In genomic region chr15:100092258-100092657, GRCm38 (mm10) we compare ENCODE assay signal across 8 mouse cellular contexts. TPM values are rescaled to one million over a fixed set of nuclear protein-coding genes. Genes with fewer than 3 reads are reported as not detected.
DNase-seq lines count a peak whose midpoint lies in the region; ATAC-seq and TF ChIP-seq lines count a peak whose summit lies in the region.

No protein-coding gene starts in this region.

- peak overlapping the region; percentile 15; the same call in 1 of the 2 replicates for H3K9ac ChIP-seq in liver, embryonic 13.5 days
- no peak overlapping the region for H3K9ac ChIP-seq in liver, embryonic 11.5 days (ENCODE audit: low read depth, low read length)
- H3K9ac ChIP-seq in neural tube, embryonic 15.5 days (replicated peaks): no peak overlapping the region

- 20% methylated on average over 16 of the region's 16 CpGs for WGBS in cerebellum, adult 2 months
- WGBS in liver, embryonic 13.5 days (ENCODE audit: insufficient replicate concordance): 34% methylated on average over 16 of the region's 16 CpGs
- WGBS in liver, embryonic 11.5 days: 43% methylated on average over 16 of the region's 16 CpGs
- WGBS in neural tube, embryonic 15.5 days: 35% methylated on average over 16 of the region's 16 CpGs

- H3K27ac ChIP-seq in cerebellum, adult 2 months (ENCODE audit: insufficient read depth, low read length): peak overlapping the region; percentile 65
- no peak overlapping the region for H3K27ac ChIP-seq in liver, embryonic 13.5 days
- no peak overlapping the region for H3K27ac ChIP-seq in liver, embryonic 11.5 days (ENCODE audit: low read depth, low read length)
- peak overlapping the region; percentile 42 for H3K27ac ChIP-seq in left cerebral cortex, adult 2 months
- H3K27ac ChIP-seq in neural tube, embryonic 15.5 days (replicated peaks): peak overlapping the region; percentile 3

- DNase-seq in cerebellum, adult 2 months: peak in 1 of 2 experiments; percentile 42
- DNase-seq in cerebellum, adult 9-11 months: no peak
- no peak for DNase-seq in liver, embryonic 13.5 days
- DNase-seq in liver, embryonic 11.5 days (ENCODE audit: low spot score): no peak
- peak; percentile 42 to 62 for DNase-seq in left cerebral cortex, adult 2 months (ENCODE audit: extremely low spot score in 1 of 2, low spot score in 2 of 2)
- no peak for DNase-seq in spleen, postnatal 10 days (ENCODE audit: low spot score in 2 of 2)
- DNase-seq in urinary bladder, postnatal 14 days (ENCODE audit: low spot score): no peak

- intact Hi-C loops in left cerebral cortex, adult 2 months (cut with DNase I): loop anchor here (2.0 kb wide), 1 partner anchor 51 kb away; no protein-coding TSS in a partner anchor

- H3K27me3 ChIP-seq in cerebellum, adult 2 months (ENCODE audit: control insufficient read depth, insufficient read depth, low read length): no peaks in the 10 kb centered on the region
- no peaks in the 10 kb centered on the region for H3K27me3 ChIP-seq in liver, embryonic 13.5 days
- no peaks in the 10 kb centered on the region for H3K27me3 ChIP-seq in liver, embryonic 11.5 days (replicated peaks; ENCODE audit: control insufficient read depth, insufficient read depth, low read length)
- no peaks in the 10 kb centered on the region for H3K27me3 ChIP-seq in neural tube, embryonic 15.5 days (replicated peaks)

- no peak for TF ChIP-seq CTCF in cerebellum, adult 2 months (IDR thresholded peaks at IDR 0.05; ENCODE audit: borderline replicate concordance, insufficient read depth, low read depth, low read length)
- TF ChIP-seq CTCF in left cerebral cortex, adult 2 months (IDR thresholded peaks at IDR 0.05): no peak

- no peak for TF ChIP-seq POLR2A in cerebellum, adult 2 months (IDR thresholded peaks at IDR 0.05; ENCODE audit: borderline replicate concordance, insufficient read depth, low read length)

- H3K4me3 ChIP-seq in cerebellum, adult 2 months (replicated peaks; ENCODE audit: insufficient read depth, low read depth, low read length): peak overlapping the region; percentile 33
- no peak overlapping the region for H3K4me3 ChIP-seq in liver, embryonic 13.5 days (replicated peaks)
- H3K4me3 ChIP-seq in liver, embryonic 11.5 days (ENCODE audit: low read depth, low read length): no peak overlapping the region
- H3K4me3 ChIP-seq in left cerebral cortex, adult 2 months: no peak overlapping the region
- H3K4me3 ChIP-seq in neural tube, embryonic 15.5 days (replicated peaks): no peak overlapping the region

- no peaks in the 10 kb centered on the region for H3K9me3 ChIP-seq in liver, embryonic 13.5 days (replicated peaks)
- H3K9me3 ChIP-seq in liver, embryonic 11.5 days (ENCODE audit: control insufficient read depth, low read length): no peaks in the 10 kb centered on the region
- H3K9me3 ChIP-seq in neural tube, embryonic 15.5 days (replicated peaks): no peaks in the 10 kb centered on the region

- H3K4me2 ChIP-seq in liver, embryonic 13.5 days: peak overlapping the region; percentile 23
- no peak overlapping the region for H3K4me2 ChIP-seq in liver, embryonic 11.5 days
- H3K4me2 ChIP-seq in neural tube, embryonic 15.5 days: peak overlapping the region; percentile 11; the same call in 1 of the 2 replicates

- peaks cover 39% of the 10 kb centered on the region for H3K4me1 ChIP-seq in cerebellum, adult 2 months (ENCODE audit: control insufficient read depth, insufficient read depth, low read length)
- H3K4me1 ChIP-seq in liver, embryonic 13.5 days (replicated peaks): peaks cover 21% of the 10 kb centered on the region
- peaks cover 10% of the 10 kb centered on the region for H3K4me1 ChIP-seq in liver, embryonic 11.5 days (replicated peaks; ENCODE audit: control insufficient read depth, insufficient read depth, low read length)
- H3K4me1 ChIP-seq in neural tube, embryonic 15.5 days: peaks cover 36% of the 10 kb centered on the region

- H3K36me3 ChIP-seq in liver, embryonic 13.5 days: no peaks in the 10 kb centered on the region
- no peaks in the 10 kb centered on the region for H3K36me3 ChIP-seq in liver, embryonic 11.5 days (ENCODE audit: control insufficient read depth, insufficient read depth, low read length)
- no peaks in the 10 kb centered on the region for H3K36me3 ChIP-seq in neural tube, embryonic 15.5 days

- ATAC-seq in liver, embryonic 13.5 days (ENCODE audit: low read depth): no peak
- no peak for ATAC-seq in liver, embryonic 11.5 days (replicated peaks; ENCODE audit: low FRiP score)
- ATAC-seq in neural tube, embryonic 15.5 days (ENCODE audit: low FRiP score): no peak

RNA-seq across cellular contexts. Expression of gene Dip2b, which starts 53.8 kb away (rescaled TPM):
- 40.4 and 42.6 TPM in 2 replicates for polyA plus RNA-seq in cerebellum, adult 2 months (2012; rRNA removed)
- polyA plus RNA-seq in liver, embryonic 13.5 days (2015; fragmentation: Nextera tagmentation; extraction: Ambion mirVana): 2.1 and 2.2 TPM in 2 replicates
- 10.0 and 10.4 TPM in 2 replicates for polyA plus RNA-seq in liver, embryonic 11.5 days (2014; fragmentation: Nextera tagmentation; extraction: Ambion mirVana)
- 10 to 100 TPM; 62.6 to 71.3 TPM for total RNA-seq in left cerebral cortex, adult 2 months (2021)
- 13.8 and 14.0 TPM in 2 replicates for polyA plus RNA-seq in neural tube, embryonic 15.5 days (2015; fragmentation: Nextera tagmentation; extraction: Ambion mirVana)

Comparison
In these comparisons a context has a peak if more than half of its experiments do, and no peak if none do; other contexts are left out.
1. DNase-seq: peak in left cerebral cortex, adult 2 months (2 of 2); none in cerebellum, adult 9-11 months (single experiment), liver, embryonic 13.5 days (single experiment), liver, embryonic 11.5 days (single experiment), spleen, postnatal 10 days (0 of 2) and urinary bladder, postnatal 14 days (single experiment).
2. H3K27ac ChIP-seq: peak in cerebellum, adult 2 months (single experiment), left cerebral cortex, adult 2 months (single experiment) and neural tube, embryonic 15.5 days (single experiment); none in liver, embryonic 13.5 days (single experiment) and liver, embryonic 11.5 days (single experiment).